Mouse (Mus musculus) cerebellum, adult 9-11 months (tissue): Measurements from ENCODE around the gene Arf1.

ENCODE experiments used
- DNase-seq: peaks from one replicate; pipeline ENCODE4 v3.0.0; 2022

The Arf1 gene

DNA sequence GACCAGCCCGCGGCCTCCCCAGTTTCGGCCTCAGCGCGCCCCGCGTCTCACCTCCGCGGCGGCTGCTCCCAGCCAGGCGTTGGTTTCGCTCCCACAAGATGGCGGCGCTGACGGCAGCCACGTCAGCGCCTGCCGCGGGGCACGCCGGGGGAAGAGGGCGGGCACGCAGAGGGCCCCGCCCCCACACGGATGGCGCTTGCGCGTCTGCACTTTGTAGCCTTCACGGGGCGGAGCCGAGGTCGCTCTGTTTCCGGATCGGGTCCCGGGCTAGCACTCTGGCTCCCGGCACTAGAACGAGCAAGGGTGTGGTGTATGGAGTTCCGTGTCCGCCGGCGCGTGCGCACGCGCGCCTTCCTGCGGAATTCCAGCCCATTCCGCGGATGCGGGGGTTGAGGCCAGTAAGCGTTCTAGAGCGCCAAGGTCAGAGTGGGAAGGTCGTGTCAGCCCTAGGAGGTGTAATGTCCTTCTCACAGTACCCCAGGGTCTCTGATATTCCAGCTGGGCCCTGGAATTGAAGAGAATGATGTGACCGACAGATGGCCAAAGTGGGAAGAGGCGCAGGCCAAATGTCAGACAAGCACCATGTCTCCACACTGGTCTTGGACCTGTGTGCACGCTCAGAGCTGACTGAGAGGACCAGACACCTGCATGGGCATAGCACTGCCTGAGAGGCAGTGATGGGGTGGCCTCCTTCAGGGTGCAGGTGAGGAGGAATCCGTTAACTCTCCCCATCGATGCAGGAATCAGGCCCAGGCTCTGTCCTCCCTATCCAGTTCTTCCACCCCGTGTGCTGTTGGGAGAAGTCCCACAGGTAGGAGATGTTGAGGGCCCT is at the start of gene Arf1:
TSS of gene Arf1 (minus strand) at position 149 of the 832 bp plus-strand sequence.
- peak; percentile 96 for DNase-seq

DNA sequence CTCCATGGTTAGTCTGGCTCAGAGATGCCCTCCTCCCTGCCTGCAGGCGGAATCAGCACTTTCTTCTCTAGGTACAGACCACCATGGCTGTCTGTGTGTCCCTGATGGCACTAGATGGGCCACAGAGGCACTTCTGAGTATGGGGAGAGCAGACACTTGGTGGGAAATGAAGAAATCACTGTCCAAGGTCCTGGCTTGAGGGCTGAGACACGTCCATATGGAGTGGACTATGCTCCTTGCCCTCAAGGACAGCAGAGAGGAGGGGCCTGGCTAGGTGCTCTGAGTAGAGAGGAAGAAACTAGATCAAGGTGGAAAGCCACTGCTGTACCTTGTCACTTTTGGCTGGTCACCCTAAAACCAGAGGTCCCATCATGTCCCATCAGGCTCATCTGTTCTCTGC is 48.8 kb upstream of the Arf1 start:
- no peak for DNase-seq

DNA sequence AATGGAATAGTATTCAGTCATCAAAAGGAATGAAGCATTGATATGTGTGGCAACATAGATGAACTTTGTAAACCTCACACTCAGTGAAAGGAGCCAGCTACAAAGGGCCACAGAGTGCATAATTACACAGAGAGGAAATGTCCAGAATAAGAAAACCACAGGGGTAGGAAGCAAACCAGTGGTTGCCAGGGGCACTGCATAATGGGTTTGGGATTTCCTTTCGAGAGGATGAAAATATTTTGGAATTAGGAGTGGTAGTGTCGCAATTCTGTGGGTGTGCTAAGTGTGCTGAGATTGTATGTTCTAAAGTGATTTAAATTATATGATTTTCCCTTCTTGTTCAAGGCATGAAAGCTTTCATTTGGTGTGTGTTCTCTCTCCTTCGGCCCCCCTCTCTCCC is 46.1 kb upstream of the Arf1 start:
- DNase-seq, result no peak

DNA sequence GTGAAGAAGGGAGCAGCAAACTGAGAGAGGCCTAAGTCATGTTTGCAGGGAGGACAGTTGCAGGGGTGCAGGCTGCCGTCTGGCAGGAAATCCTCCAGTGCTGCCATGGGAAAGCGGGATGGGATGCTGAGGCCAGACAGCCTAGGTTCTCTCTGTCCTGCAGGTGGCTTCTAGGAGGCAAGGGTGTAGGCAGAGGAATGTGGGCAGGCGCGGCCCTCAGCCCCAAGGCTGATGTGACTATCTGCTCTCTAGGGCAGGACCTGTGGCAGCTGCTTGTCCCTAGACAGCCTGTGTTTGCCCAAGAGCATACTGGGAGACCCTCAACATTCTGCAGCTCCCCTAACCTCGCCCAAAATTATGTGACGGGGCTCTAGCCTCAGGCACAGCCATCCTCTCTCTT is 38.7 kb upstream of the Arf1 start:
- DNase-seq, result no peak

DNA sequence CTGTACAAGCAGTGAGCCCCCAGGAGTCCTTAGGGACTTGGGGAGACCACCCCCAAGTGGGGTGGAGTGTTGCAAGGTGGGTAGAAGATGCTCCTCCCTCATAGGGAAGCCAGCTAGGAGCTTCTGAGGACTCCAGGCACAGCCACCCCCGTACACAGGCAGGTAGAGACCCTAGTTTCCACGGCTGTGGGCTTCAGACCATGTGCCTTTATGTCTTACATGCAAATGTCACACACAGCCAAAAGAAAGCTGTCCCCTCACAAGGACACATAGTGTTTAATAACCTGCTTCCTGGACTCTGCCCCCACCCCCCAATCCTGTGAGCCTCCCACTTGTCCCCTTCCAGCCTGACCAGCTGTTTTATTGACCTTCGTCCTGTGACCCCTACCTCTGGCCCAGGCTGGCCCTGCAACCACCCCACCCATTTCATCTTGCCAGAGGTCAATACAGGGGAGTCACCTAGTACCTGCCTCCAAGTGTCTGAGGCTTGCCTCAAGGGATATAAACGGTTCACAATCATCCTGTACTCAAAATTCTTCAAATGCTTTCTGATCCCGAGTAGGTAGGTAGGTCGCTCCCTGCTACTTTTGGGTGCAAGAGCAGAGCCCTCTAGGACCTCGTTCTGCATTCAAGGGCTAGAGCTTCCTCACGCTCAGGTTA is 37.2 kb upstream of the Arf1 start:
- DNase-seq, result no peak

DNA sequence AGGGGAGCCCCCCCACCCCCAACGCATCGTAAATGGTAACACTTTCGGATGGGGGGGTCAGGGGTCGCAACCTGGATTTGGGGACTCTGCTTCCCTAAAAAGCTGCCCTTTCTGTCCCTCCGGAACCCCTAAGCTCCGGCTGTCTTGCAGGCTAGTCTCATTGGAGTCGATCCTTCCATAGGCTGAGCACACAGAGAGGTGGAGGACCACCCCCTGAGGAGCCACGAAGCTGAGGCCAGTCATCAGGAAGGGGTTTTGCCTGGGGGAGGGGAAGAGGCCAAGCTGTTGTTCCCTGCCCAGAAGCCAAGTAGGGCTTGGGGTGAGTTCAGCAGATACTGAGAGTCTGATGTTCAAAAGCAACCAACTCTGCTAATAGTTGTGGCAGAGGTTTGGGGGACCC is 36.5 kb upstream of the Arf1 start:
- no peak for DNase-seq

GRCm38 (mm10) chr11:59263870-59264563 is 35.9 kb upstream of the Arf1 start:
- DNase-seq, result no peak

GRCm38 (mm10) chr11:59262308-59262707 is 34.2 kb upstream of the Arf1 start:
- no peak for DNase-seq

DNA sequence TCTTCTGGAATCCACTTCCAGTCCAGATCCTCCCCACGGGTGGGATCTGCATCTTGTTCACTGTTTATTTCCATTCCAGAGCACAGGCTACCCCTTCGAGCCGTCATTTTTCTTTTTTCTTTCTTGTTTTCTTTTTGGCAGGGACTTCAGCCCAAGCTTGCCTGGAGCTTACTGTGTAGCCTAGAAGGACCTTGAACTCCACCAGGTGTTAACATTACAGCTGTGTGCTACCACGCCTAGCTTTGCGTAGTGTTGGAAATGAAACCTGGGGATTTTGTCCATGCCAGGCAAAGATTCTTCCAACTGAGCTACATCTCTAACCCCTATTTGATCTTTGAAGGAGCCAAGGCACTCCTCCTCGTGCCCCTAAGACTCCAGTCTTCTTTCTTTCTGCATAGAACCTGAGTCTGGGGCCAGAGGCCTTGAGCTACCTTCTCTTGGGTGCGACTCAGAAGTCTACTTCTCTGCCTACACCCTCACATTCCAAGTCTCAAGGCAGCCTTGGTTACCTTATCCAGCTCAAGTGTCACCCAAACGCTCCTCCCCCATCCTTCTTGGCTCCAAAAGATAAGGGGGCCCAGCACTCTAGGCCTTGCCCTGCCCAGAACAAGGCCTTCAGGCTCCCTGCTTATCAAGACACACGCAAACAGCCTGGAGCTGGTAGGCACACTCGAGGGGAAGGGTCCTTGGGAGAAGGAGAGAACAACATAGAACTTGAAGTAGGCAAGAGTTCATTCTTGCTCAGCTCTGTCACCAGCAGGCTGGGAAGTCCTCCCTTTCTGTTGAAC is 32.8 kb upstream of the Arf1 start:
- no peak for DNase-seq

DNA sequence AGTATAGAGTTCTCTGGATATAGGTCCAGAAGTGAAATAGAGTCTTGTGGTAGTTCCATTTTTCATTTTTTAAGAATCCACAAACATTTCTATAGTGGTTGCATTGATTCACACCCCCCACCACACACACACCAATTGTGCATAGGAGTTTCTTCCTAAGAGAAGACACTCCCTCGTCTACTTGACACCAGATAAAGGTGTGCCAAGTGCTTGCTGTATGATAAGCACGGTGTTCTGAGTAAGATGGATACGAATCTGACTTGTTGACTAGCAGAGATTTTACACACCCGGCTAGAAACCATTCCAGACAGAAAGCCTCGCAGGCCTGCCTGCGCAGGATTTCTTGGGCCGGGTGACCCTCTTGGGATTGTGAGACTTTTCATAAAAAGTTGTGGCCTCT is 31.6 kb upstream of the Arf1 start:
- no peak for DNase-seq

DNA sequence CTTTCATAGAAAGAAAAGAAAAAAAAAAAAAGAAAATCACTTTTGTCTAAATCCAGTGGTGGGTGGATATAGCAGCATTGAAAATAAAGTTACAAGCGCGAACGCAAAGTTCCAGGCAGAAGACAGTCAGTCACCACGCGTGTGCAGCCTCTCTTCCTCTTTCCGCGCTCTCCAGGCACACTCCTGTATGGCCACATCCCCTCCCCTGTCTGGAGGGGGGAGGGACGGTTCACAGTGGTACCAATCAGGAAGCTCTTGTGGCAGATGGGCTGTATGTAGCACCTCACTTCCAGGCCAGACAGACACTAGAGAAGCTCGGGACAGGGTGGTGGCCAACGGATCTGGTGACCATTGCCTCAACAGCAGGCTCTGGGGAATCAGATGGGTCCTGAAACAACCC is 20.0 kb upstream of the Arf1 start:
- DNase-seq, result no peak

- no peak for DNase-seq
Observed at GRCm38 (mm10) chr11:59243856-59244255, 15.8 kb upstream of the Arf1 start.

DNA sequence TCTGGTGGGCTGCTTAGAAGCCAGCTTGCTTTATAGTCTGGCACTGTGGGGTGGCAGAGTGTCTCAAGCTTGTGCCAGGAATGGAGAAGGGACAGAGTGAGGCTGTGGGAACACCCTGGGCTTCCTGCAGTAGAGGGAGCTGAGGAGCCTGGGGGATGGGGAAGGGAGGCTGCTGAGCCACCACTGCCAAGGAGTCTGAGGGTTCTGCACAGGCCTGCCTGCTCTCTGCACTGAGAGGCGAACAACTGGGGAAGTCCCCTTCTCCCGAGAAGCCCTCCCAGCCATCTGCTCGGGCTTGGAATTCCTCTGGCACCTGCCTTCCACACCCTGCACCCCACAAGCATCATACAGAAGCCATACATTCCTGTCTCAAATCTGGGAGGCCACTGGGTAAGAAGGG is 13.8 kb upstream of the Arf1 start:
- DNase-seq, result no peak

- no peak for DNase-seq
Observed at GRCm38 (mm10) chr11:59239796-59240195, 11.7 kb upstream of the Arf1 start.

DNA sequence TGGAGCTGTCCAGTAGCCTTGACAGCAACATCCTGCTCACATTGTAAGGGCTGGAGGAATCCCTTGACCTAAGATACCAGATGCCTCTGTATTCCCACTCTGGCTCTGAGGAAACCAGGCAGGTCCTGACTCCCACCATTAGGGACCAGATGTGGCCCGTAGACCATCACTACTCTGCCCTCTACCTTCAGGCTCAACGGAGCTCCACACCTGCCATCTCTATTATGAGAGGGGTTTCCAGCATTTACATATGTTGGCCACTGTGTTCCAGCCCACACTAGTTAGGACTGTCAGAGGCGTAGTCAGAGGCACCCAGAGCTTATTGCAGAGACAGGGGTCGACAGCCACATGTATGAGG is 11.3 kb upstream of the Arf1 start:
- no peak for DNase-seq

DNA sequence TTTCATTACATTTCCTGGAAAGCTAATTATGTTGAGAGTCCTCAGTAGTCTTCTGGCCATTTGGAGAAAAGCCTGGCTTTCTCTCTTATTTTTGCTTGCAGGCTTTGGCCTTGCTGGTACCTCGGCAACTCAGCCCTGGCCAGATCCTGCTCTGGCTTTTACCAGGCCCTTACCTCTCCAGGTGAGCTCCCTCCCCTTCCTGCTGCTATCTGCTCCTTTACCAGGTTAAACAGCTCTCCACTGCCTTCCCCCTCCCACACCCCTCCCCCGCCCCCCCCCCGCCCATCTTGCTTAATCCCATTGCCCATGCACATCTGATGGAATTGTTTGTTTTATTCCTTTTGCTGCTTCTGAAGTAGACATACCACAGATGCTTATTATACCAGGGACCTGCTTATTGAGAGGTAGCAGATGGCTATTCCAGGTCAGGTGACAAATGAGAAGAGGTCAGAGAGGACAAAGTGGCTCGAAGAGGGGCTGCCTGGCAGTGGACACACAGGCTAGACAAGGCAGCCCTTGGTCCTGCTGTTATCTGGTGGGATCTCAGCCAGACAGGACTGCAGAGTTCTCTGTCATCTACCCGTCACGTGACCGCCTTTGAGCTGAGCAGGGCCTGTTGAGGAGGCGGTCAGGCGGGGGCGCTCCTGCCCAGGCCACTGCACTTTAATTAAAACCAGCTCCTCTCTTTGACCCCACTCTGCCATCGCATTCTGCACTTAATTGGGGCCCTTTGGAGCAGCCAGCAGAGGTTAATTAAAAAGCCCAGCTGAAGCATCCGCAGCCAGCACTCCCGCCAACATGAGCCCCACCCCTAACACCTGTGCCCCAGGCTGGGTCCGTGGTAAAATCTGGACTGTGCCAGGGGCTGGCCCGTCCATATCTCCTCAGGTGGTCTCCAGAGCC is 10.7 kb upstream of the Arf1 start:
- peak; percentile 87 for DNase-seq

GRCm38 (mm10) chr11:59232797-59233196 is 4.7 kb upstream of the Arf1 start:
- DNase-seq, result no peak

DNA sequence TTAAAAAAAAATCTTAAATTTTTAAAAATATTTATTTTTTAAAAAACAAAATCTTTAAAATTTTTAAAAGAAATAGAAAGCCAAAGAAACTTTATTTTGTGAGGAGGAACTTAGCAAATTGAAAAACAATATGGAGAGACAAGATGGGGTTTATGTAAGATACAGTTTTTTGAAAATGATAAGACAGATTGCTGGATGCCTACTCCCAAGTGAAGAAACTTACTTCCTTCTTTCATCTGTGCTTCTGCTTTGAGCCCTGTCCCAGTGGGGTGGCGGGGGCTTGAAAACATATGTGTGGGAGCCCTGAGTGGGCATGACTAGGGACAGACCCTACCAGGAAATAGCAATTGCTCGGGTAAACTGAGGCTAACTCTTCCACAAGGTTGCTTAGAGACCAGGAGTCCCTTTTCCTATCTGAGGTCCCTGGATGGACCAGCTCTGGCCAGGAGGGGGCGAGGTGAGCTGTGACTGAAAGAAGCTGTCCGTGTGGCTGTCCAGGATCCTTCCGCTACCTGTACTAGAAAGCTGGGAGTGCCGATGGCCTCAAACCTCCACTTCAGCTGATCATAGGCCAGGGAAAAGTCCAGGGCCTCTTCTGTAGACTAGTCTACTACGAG is 2.2 kb upstream of the Arf1 start:
- DNase-seq, result peak; percentile 67

DNA sequence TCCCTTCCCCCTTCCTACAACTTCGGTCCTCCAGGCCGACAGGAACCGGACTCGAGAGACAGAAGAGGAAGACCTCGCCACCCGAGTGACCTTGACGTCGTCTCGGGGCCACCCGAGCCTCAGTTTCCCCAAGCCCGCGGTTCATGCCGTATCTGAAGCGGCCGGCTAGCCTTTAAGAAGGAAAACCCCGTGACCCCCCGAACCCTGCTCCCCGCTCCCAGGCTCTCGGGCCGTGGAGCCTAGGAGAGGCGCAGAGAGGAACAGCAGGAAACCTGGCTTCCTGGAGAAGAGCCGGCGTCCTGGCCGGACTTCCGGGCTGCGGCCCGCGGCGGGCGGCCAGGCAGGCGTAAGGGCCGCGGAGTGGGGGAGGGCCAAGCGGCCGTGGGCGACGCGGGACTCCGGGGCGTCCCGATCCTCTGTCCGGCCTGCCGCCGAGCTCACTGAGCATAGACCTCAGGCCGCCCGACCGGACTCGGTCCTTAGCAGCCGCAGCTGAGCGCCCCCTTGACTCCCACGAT is 407 bp downstream of the Arf1 start:
- no peak for DNase-seq

GRCm38 (mm10) chr11:59226787-59227603 is 1.1 kb downstream of the Arf1 start:
- DNase-seq, result no peak

DNA sequence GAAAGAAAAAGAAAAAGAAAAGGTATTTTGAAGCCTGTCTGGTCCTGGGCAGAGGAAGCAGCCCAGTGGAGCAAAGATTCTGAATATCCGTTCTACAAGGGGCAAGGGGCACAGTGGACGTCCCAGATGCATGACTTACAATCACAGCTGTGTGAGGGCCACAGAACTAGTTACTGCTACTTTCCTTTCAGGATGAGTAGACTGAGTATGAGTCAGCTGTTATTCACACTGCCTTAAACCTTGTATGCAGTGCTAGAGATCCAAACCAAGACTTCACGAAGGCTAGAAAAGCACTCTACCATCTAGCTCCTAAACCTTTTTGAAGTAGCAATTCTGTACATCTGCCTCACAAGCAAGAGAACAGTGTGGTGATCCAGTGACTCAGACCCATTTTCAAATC is 1.8 kb downstream of the Arf1 start:
- DNase-seq, result no peak
